Mouse (Mus musculus) c-Kit-positive CD71-positive TER-119-positive erythroid progenitor cells, embryonic 14.5 days (primary cell): ENCODE data around the gene Htr3b.

ENCODE experiments used
- DNase-seq: peaks from one replicate; pipeline ENCODE4 v3.0.0-alpha.2; 2013; ENCODE audit warnings: low spot score

Htr3b gene

DNA sequence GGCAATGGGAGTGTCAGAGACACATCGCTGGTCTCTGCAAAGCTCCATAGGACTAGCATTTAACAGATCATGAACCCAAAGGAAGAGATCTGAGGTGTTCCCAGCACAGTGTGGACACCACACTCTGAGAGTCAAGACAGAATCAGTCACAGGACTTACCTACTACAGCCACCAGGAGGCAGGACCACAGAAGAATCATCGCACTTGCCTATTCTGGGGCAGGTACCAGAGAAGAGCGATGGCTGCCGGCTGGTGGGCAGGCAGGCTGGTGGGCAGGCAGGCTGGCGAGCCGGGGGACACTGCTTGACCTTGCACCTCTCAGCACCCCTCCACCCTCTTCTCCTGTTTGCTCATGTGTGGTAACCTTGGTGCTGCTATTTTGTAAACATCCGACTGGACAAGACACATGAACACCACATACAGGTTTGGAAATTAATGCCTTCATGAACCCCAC is at the start of gene Htr3b:
Gene Htr3b, minus strand, starts transcription at position 404 of the 454 bp plus-strand sequence.
- DNase-seq: no peak

DNA sequence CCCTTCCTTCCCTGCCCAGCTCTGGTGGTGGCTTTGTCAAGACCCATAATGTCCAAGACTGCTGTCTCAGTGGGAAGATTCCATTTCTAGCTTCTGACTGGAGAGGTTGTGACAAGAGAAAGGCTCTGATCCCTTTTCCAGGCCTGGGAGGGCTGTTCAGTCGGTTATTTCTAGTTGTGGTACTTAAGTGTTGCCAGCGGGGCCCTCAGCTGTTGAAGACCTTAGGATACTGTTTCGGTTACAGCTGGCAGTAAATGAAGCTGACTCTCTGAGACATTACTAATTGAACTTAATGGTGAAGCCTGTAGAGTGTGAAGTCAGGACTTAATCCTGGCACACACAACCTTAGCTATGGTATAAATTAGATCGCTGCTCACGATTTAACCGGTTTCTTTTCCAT is 34.5 kb upstream of the Htr3b start:
- DNase-seq: no peak

DNA sequence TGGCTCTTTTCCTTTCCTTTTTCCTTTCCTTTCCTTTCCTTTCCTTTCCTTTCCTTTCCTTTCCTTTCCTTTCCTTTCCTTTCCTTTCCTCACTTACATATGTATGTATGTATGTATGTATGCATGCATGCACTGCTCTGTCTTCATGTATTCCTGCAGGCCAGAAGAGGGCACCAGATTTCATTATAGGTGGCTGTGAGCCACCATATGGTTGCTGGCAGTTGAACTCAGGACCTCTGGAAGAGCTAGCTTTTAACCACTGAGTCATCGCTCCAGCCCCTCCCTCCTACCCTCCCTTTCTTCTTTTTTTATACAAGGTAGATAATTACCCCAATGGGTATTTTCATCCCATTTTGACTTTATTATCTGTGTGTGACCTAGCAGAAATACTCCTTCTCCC is 30.9 kb upstream of the Htr3b start:
- no peak for DNase-seq

DNA sequence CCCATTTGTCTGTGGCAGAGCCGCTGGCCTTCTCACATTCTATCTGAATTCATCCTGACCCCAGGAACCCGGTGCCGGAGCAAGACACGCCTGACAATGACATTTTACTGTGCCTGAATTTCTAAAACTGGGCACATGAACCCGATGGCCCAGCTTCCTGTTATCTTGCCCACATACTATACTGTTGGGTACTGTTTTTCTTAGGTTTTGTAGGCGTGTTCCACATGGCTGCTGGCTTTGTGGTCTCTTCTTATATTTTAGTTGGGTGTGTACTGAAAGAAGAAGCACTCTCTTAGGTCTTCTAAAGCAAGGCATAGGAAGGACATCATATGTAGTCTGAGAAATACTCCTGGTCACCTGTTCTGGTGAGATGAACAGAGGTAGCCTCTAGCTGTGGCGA is 30.0 kb upstream of the Htr3b start:
- no peak for DNase-seq

DNA sequence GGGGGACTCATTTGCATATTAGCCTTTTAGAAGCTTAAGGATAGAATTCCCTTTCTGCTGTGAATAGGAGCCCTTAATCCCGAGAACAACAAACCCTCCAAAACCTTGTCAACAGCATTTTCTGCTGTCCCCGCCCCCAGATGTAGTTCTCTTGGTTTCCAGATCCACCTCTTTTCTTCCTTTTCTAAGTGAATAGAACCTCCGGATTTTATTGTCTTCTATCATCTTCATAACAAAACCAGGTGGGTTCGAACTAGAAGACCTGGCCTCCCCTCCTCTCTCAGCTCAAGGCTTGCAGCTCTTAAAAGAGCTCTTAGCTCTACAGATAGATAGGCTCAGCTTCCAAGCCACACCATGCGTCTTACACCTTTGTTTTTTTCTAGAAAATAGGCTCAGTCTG is 26.9 kb upstream of the Htr3b start:
- no peak for DNase-seq

DNA sequence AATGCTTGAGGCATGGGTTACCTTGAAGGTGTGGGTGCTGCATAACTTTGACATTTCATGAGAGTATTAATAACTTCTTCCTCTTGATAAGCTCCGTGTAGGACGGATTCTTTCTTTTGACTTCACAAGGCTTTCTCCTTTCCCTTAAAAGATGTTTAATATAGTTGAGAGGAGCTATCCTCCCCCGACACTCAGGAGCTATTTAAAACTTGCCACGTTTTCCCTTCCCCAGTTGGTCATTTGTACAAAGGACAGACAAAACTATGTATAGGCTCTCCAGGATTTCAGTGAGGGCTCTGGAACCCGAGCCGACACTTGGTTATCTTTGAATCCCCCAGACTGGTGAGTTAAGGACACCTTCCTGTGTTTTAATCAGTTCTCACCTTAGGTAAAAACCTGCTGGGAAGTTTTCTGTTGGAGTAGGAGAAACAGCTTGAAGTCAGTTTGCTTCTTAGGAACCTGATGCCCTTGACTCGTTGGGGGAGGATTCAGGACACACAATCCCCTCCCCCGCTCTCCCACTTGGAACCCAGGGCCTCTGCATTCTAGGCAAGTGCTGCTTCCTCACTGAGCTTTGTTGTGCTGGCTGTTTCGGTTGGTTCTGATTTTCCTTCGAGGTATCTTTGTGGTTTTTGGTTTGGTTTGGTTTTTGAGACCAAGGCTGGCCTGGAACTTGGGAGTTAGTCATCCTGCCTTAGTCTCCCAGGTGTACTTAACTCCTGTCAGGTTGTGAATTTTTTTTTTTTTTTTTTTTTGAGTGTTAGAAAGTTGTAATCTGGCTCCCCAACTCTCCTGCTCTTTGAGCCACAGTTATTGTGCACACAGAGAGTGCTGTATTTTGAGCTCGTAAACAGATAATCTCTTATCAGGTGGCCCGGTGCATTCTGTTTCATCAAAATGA is 22.7 kb upstream of the Htr3b start:
- no peak for DNase-seq

DNA sequence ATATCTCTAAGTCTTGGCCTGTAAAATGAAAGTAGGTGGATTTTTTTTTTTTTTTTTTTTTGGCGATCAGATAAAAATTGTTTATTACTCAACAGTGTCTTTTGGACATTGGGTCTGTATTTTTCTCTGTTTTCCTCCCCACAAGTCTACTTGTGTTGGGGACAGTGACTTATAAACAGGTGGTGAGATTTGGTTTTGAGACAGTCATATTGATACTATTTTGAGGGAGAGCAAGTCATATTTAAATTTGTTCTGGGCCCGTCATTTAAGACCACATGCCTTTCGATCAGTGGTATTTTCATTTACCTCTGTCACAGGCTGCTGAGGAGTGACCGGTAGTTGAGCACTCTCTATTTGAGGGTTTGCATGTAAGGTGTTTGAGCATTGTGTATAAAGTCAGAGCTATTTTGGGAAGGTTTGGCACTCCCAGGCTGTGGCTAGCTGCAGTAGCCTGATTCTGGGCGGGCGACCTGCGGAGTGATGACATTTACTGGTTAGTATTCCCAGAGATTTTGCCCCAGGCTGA is 21.9 kb upstream of the Htr3b start:
- no peak for DNase-seq

DNA sequence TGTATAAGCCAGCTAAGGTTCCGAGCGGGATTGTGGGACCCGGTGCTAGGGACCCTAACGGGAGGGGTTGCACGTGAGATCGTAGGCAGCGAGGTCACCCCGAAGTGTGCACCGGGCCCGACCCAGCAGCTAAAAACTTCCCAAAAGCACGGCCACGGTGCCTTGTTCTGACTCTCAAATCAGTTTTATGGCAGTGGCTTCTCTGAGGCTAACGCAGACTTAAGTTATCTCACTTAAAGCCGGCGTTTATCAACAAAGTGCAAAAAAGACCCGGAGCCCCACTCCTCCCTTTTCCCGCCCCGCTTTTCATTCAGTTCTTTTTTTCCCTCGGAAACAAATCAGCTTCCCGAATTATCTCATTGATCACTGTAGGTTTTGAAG is 20.9 kb upstream of the Htr3b start:
- peak; percentile 20 for DNase-seq

DNA sequence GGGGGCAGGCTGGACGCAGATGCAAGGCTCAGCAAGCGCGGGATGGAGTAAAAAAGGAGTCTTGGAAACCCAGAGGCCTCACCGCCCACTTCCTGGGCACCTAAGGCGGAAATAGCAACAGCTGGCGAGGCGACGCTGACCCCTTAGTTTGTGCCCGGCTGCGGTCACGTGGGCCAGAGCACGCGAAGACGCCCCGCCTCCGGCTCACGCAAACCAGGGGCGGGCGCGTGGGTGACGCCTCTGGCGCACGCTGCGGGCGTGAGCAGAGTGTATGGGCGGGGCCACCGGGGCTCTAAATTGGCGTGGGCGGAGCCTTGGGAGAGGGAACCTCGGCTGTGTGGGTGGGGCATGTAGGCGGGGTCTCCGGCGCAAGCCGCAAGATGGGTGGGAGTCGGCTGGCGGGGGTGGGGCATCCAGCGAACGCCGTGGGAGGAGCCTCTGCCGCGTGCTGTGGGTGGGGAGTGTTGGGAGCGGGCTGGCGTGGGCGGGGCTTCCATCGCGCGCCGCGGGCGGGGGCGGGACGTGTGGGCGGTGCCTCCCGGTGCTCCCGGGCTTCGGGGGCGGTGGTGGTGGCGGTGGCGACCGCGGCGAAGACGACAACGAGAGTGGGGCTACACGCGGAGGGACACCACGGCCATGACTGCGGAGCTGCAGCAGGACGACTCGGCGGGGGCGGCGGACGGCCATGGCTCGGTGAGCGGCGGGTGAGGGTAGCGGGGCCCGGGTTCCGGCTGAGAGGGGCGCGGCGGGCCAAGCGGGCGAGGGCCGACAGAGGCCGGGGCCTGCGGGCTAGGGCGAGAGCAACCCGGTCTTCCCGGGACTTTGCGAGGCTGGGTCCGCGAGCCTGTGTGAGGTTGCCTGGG is 20.3 kb upstream of the Htr3b start, which contains the start of gene Usp28:
Gene Usp28, plus strand, starts transcription at position 531 of the 863 bp plus-strand sequence.
- peak; percentile 98 for DNase-seq

DNA sequence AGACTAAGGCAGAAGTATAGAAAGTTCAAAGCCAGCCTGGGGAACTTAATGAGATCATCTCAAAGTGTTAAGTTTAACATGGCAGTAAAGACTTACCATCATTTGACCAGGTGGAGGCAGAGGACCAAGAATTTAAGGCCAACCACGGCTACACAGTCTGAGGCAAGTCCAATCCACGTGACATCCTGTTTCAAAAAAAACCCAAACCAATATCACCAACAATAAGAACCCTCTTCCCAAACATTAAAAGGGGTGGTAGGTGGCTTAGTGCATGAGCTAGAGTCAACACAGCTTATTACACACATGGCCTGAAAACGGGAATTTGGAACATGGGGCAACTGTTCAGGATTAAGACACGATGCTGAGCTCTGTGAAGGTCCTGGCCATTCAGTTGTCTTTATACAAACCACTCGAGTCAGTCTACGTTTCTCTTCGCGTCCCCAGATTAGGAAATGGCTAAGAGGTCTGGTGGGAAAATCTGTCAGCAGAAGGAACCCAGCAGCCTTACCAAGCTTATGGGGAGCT is 19.6 kb upstream of the Htr3b start:
- DNase-seq: no peak

DNA sequence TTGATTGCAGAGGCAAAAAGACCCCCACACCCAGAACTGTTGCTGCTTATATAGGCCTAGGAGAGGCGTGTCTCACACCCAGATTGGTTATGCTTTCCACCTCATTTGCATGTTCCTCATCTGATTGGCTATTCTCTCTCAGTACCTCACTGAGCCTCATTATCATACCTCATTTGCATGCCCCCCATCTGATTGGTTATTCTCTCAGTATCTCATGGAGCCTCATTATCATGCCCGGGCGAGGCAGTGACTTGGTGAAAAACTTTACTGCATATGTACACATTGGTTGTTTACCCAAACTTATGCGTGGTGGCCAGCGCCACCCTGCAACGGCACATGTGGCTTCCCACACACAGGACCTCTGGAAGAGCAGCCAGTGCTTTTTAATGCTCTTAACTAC is 19.0 kb upstream of the Htr3b start:
- DNase-seq: peak; percentile 25

DNA sequence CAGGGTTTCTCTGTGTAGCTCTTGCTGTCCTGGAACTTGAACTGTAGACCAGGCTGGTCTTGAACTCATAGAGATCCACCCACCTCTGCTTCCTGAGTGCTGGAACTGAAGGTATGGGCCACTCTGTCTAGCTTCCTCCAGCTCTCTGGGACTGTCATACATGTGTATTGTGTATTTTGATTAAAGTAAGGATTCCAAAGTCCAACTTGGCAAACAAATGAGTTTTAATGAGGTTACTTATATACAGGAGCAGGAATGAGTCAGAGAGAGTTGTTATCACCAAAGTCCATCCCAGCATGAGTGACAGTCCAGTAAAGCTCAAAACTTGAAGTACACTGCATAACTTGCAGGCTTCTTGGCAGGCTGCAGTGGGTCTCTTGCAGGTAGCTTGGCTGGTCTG is 17.0 kb upstream of the Htr3b start:
- DNase-seq: no peak

DNA sequence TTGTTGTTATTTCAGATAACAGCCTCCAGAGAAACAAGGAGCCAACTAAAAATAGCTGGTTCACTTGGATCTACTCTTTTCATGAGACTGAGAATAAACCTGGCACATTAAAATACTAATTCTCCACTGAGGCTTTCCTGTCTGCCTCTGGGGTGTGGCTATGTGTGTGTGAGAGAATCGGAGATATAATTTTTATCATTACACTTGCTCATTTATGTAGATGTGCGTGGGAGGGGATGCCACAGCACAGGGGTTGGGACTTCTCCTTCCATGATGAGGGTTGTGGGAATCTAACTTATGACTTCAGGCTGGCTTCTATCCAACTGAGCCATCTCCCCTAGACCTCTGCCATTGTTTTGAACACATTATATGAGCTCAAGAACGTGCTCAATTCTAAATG is 16.0 kb upstream of the Htr3b start:
- no peak for DNase-seq

DNA sequence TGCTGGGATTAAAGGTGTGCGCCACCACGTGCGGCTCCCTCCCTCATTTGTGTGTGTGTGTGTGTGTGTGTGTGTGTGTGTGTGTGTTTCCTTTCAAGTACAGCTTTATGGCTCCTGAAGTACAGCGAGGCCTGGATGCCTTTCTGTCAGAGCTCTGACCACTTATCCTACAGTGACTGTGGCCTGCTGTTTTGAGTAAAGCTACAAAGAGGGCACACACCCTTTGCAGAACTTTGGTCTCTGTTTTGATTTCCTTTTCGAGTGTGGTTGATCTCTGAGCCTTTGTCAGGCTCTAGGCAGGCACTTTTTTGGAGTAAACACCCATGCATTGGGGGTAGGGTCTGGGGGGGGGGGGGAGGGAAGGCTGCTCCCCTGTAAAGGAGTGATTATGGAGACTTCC is 15.6 kb upstream of the Htr3b start:
- no peak for DNase-seq

DNA sequence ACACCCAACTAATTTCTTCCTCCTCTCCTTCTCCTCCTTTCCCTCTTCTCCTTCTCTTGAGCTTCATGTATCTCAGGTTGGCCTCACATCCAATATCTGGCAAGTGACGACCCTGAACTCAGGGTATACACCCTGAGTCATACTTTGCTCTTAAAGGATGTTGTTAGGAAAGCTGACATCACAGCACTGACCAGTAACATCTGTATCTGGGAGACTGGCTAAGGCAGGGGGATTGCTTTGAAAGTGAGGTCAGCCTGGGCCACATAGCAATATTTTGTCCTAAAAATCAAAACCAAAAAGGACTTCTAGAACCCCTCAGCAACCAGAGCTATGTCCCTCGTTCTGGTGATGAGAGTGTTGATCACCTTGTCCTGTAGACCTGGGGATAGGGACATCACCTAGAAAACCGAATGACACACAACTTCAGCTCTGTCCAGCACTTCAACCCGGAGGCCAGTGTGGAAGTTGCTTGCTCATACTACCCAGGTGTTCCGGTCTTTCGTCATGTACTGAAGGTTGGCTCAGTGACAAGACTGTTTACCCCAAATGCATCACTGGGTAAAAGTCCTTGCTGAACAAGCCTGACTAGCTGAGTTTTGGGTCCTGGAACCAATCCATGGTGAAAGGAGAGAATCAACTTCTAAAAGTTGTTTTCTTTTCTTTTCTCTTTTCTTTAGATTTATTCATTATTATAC is 12.0 kb upstream of the Htr3b start:
- no peak for DNase-seq

DNA sequence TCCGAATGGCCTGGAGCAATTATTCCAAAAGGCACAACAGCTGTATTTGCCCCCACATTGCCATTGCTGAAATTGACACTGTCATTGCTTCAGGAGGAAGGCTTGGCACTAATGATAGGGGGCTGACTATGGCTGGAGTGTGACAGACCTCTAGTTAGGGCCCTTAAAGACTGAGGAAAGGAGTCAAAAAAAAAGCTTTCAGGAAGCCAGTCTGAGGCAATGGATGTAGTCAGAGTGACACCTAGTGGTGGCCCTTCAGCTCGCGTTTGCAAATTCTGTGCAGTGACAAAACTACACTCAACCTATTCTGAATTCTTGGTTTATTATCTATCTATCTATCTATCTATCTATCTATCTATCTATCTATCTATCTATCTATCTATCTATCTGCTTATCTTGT is 7.7 kb upstream of the Htr3b start:
- DNase-seq: no peak

DNA sequence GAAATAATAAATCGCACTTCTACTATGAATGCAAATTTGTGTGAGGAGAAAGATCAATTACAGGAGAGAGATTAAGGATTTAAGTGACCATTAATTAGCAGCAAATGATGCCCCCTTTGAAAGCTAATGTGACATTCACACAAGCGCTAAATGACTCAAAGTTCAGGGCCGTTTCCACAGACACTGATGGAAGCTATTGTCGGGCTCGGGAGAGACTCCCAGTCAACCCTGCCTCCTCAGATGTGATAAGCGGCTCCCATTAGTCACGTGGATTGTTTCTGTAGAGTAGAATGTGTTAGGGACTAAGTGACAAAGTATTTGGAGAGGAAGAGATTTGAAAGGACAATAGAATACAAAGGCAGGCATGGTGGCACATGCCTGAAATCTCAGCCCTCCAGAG is 2.7 kb downstream of the Htr3b start:
- DNase-seq: no peak

DNA sequence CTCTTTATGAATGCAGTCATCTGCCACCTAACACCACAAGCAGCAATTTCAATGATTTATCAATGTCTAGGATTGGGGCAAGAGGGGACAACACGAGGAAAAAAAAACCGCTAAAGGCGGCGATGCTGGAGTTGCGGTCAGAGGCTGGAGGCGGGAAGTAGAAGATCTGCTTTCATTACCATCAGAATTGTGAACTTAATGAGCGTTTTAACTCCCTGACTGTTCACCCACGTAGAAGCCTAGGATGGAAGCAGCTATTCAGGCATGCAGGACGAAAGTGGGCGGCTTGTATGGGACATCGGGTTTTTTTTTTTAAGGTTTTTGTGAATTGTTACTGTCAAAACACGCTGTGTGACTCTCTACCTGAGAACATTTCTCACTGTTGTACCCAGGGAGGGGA is 3.5 kb downstream of the Htr3b start:
- no peak for DNase-seq

DNA sequence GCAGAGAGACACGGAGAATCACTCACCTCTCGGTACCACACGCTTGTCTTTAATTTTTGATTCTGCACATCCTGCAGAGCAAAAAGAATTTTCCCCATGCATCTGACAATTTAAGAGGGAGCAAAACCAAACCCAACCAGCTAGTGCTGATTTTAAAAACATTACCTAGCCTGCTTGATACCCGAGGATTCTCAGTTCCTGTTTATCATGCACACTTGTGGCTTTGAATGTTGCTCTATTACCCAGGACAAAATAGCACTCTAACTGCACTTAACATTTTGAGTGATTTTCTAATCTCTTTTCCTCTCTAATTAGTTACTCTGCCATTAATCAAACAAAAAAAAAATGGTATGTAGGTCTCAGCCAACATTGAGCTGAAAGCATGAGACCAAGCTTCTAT is 17.2 kb downstream of the Htr3b start:
- DNase-seq: no peak

DNA sequence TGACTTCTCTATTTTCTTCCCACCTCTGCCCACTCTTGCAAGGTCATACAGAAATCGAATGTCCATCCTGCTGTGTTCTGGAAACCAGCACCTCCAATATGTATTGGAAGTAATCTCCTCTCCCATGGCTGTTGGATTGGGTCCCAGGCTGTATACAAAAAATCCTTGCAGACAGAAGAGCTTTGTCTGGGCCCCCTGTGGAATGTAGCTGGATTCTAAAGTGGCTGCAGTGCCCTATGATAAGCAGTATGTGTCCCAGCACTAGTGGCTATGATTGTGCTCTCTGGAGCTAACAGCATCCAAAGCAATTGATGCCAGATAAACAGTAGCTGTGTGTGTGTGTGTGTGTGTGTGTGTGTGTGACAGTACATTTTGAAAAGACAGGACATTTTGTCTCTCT is 22.4 kb downstream of the Htr3b start:
- DNase-seq: no peak

DNA sequence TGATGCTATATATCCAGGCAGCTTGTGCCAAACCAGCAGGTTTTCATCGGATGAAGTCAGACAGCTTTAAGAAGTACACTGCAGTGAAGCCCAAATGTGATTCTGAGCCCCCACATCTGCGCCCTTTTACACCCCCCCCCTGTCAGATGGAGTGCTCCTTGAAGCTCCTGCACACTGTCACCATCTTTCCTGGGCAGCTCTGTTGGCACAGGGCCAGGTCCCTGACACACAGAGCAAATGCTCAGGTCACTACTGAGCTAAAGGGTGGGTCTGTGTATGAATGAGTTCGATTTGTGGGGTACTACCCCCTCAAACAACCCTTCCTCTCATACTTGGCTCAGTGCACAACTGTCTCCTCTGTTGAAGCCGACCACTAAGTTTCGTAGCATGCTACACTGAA is 35.4 kb downstream of the Htr3b start:
- DNase-seq: no peak

DNA sequence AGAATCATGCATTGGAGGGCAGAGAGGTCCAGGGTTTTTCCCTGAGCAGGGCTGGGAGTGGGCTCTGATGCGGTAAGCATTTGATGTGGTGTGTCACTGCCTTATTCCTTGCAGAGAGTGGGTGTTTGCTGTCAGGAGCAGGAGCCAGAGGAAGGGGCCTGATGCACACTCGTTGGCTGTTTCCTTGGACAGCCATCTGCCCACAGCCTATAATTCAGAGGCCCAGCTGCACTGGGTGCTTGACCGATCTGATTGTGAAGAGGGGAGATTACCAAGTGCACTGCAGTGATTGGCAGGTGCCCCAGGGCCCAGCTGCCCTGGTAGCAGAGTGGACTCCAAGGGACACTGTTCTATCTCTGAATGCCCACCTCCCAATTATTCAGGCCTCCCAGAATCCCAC is 36.0 kb downstream of the Htr3b start:
- DNase-seq: no peak
